Mouse (Mus musculus): ENCODE measurements around the gene Rpp21. TPM values are rescaled to one million over a fixed set of nuclear protein-coding genes. Genes with fewer than 3 reads are reported as not detected.

Gene Rpp21
- total RNA-seq, 2 experiments from 2014 or later = 43.3 to 44.5 TPM

GRCm38 (mm10) chr17:36233572-36233971 is 24.3 kb downstream of the Rpp21 start:
- no peak for DNase-seq

GRCm38 (mm10) chr17:36231318-36231717 is 26.6 kb downstream of the Rpp21 start:
- peak; percentile 33 to 46 for DNase-seq

- DNase-seq = no peak
These were observed 28.8 kb downstream of the Rpp21 start for GRCm38 (mm10) chr17:36229046-36229445.

- no peak for DNase-seq
These were observed 30.9 kb downstream of the Rpp21 start for GRCm38 (mm10) chr17:36226921-36227320.

- no peak for DNase-seq
These were observed 32.5 kb downstream of the Rpp21 start for GRCm38 (mm10) chr17:36225231-36225824.

GRCm38 (mm10) chr17:36224451-36224850 is 33.4 kb downstream of the Rpp21 start:
- no peak for DNase-seq

GRCm38 (mm10) chr17:36218594-36219155 is 39.2 kb downstream of the Rpp21 start:
- no peak for DNase-seq

- no peak for DNase-seq
These were observed 42.3 kb downstream of the Rpp21 start for GRCm38 (mm10) chr17:36215586-36215985.

- DNase-seq = no peak
These were observed 51.0 kb downstream of the Rpp21 start for GRCm38 (mm10) chr17:36206846-36207245.

- DNase-seq = no peak
These were observed 52.0 kb downstream of the Rpp21 start for GRCm38 (mm10) chr17:36205862-36206261.

Other genes with a start within 250 kb of the Rpp21 start
- 1 to 10 TPM; 2.5 to 2.8 TPM for gene H2-T24, start 237.5 kb downstream of the Rpp21 start, total RNA-seq (2021)
- 1 to 10 TPM; 4.7 to 5.0 TPM for gene H2-T23, start 225.2 kb downstream of the Rpp21 start, total RNA-seq (2021)
- gene H2-T22, start 215.3 kb downstream of the Rpp21 start, total RNA-seq (2021) = 10 to 100 TPM in 1 of 2 experiments, 1 to 10 TPM in 1; 9.0 to 11.0 TPM
- gene Gm6034, start 215.1 kb downstream of the Rpp21 start, total RNA-seq (2021) = under 1 TPM in 1 of 2 experiments, not detected in 1; 0.22 TPM
- 1 to 10 TPM; 1.2 to 1.9 TPM for gene Gm11127, start 199.7 kb downstream of the Rpp21 start, total RNA-seq (2021)
- gene Gm19684, start 136.4 kb downstream of the Rpp21 start, total RNA-seq (2021) = under 1 TPM in 1 of 2 experiments, not detected in 1; 0.23 TPM
- not detected for gene Gm7030, start 128.6 kb downstream of the Rpp21 start, total RNA-seq (2021)
- not detected for gene Gm8909, start 89.5 kb downstream of the Rpp21 start, total RNA-seq (2021)
- gene H2-T3, start 67.8 kb downstream of the Rpp21 start, total RNA-seq (2021) = not detected
- 10 to 100 TPM; 21.2 to 23.7 TPM for gene Trim39, start 14.2 kb upstream of the Rpp21 start, total RNA-seq (2021)
- gene H2-M10.2, start 28.4 kb upstream of the Rpp21 start, total RNA-seq (2021) = not detected
- not detected for gene H2-M10.1, start 68.1 kb upstream of the Rpp21 start, total RNA-seq (2021)
- not detected for gene H2-M10.3, start 110.3 kb upstream of the Rpp21 start, total RNA-seq (2021)
- gene H2-M10.4, start 204.3 kb upstream of the Rpp21 start, total RNA-seq (2021) = not detected

All from layer of hippocampus, postnatal 36 days (tissue).